Mouse (Mus musculus) T-helper 17 cell (primary cell): ENCODE data around the gene Rbfox3.

Experiments used
- in situ Hi-C, 2 experiments: fragments of 300-600 bp; cut with MboI, MseI; formaldehyde crosslinking; loops; 1 replicate in 1 of 2; 2 replicates in 1 of 2; pipeline ENCODE4 v1.15.1; 2025; ENCODE audit warnings: high pct_unique_total_duplicates in 2 of 2

Rbfox3 gene

GRCm38 (mm10) chr11:118677277-118677676 is 234.1 kb downstream of the Rbfox3 start:
- in situ Hi-C loops = no loop called here

DNA sequence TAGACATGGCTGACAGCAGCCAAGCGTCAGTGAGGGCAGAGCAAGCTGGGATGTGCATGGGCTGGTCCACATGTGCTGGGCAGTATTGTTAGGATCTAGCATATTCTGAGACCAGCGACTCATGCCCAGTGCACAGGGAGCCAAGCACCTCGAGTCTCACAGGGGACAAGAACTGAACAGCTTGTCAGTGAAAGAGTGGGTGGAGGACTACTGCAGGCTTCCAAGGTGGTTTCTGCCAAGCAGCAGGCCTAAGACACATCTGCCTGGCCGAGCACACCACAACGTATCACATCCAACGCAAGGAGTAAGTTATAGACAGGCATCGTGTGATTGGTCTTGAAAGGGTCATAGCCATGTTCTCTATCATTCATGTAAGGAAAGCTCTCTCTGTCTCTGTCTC is 235.0 kb downstream of the Rbfox3 start:
- in situ Hi-C loops = no loop called here

GRCm38 (mm10) chr11:118671958-118672357 is 239.4 kb downstream of the Rbfox3 start:
- in situ Hi-C loops = no loop called here

DNA sequence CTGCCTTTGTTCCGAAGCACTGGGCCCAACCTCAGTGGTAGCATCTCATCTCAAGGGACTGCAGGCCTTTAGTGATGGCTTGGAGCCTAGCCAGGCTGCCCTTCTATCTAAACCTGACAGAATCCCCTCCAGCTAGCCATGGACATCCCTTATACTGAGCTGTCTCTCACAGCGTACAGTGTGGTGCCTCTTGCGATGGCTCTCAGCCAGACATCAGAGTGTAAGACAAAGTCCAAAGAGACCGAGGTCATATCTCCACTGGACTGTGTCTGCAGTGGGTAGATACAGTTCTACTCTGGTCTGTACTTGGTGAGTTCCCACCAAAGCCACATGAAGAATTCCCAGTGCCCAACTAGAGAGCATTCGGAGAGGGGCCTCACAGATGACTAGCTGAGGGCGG is 240.2 kb downstream of the Rbfox3 start:
- in situ Hi-C loops = no loop called here

DNA sequence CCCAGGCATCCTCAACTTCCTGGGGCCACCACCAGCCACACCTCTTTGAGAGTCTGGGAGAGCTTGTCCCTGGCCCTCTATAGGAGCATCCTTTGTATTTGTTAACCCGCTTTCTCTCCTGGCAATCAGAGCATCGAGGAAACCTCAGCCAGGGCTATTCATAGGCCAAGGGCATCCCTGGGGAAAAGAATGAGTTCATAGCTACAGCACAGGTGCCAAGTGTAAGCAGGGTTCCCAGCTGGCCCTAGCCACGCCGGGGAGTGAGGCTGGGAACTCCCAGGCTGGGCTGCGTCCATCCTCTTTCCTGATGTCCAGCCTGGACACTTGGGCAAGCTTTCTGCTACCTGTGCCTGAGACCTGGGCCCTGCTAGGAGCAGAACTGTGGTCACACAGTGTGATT is 241.6 kb downstream of the Rbfox3 start:
- in situ Hi-C loops = no loop called here

DNA sequence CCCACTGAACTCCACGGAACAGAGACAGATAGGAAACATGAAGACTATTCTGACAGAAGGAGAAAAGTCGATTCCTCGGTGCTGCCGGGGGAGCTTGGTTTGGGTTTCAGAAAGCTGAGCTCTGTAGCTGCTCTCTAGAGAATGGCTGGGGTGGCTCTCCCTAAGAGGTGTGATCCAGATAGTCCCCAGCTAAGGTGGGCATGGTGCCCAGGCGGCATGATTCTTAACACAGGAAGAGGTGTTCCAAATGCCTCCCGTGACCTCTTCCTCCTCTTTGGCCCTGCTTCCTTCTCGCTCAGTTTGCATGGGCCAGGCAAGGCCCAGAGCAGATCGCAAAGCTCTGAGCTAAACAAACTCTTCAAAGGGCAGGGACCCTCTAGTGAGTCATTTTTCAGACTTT is 243.0 kb downstream of the Rbfox3 start:
- in situ Hi-C loops = no loop called here

DNA sequence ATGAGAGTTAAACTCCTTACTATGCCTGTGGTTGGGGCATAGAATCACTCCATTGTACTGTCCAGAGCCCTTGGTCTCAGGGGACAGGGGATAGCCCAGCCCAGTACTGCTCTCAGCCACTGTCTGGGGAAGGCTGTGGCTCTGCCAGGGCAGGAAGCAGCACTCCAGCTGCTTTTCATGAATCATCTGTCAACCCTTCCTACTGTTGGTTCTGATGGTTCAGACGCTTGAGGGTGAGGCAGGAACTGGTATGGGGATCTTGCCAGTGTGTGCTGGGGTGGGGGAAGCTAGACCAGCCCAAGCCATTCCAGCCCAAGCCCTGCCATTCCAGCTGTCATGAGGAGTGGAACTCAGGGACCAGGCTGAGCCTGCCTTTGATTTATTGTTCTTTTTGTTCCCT is 243.5 kb downstream of the Rbfox3 start:
- in situ Hi-C loops = no loop called here

- in situ Hi-C loops = no loop called here
These were observed 245.2 kb downstream of the Rbfox3 start for GRCm38 (mm10) chr11:118666172-118666571.

GRCm38 (mm10) chr11:118663305-118663704 is 248.1 kb downstream of the Rbfox3 start:
- in situ Hi-C loops = no loop called here

DNA sequence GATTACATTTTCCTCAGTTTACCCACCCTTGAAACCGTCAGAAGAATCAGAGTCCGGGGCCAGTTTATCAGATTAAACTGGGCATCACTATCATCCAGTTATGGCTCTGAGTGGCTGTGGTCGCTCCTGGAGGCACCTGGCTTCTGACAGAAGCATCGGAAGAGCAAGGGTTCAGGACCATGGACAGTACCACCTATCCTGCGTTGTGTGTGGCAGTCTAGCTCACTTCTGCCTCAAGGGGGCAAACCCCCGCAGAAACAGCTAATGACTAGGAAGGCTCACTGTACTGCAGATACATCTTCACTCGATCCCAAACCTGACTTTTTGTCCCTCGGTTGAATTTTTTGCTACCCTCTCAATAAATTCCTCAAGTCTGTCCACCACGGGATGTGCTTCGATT is 252.1 kb downstream of the Rbfox3 start:
- in situ Hi-C loops = no loop called here

DNA sequence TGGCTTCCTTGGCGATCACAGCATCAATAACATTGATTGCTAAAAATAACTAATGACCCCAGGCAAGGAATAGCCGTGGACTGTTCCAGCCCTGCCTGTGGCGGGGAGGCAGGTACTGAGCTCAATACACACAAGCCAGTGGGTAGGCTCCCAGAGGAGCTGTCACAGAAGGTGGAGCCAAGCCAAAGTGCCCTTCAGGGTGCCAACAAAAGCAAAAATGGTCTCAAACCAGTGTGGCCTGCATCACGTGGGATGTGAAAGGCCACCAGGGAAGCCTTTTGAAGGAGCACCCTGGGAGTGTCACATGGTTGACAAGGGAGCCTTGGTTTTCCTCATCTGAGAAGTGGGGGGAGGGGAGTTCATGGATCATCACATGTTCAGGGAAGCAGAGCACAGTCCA is 255.6 kb downstream of the Rbfox3 start:
- in situ Hi-C loops = no loop called here

- in situ Hi-C loops = no loop called here
These were observed 257.7 kb downstream of the Rbfox3 start for GRCm38 (mm10) chr11:118653521-118654318.

DNA sequence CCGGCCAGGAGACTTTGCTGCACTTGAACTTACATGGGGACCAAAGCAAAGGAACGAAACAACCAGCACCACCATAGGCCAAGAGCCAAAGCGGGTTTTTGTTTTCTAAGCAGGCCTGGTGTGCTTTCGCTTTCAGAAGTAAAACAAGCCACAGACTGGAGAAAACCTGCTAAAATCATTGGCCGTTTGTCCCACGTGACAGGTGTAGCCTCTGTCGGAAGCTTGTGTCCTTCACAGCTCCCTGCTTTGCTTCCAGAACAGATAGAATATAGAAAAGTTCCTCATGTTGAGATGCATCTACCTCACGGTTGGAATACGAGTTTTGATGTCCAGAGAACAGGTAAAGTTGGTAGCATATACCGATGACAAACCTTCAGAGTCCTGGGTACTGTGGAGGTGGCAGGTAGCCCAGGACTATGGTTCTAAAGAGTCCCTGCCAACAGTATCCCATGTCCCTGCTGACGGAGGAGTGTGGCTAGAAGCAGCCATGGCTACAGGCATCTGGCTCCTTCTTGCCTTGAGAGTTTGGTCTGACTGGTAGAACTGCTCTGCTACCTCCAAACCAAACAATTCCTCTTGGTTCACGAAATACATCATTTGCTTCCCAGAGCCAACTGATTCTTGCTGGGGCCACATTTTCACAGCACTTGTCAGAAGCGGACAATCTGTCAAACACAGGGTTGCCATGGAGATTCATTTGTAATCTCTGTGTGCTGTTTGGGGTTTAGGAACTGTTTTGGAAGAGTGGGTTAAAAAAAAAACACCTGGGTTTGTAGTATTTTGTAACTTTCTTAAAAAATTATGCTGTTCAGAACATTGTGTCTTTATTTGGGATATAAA is 258.8 kb downstream of the Rbfox3 start:
- in situ Hi-C loops = no loop called here

- in situ Hi-C loops = no loop called here
These were observed 263.0 kb downstream of the Rbfox3 start for GRCm38 (mm10) chr11:118648369-118648768.

GRCm38 (mm10) chr11:118646864-118647263 is 264.5 kb downstream of the Rbfox3 start:
- in situ Hi-C loops = no loop called here

DNA sequence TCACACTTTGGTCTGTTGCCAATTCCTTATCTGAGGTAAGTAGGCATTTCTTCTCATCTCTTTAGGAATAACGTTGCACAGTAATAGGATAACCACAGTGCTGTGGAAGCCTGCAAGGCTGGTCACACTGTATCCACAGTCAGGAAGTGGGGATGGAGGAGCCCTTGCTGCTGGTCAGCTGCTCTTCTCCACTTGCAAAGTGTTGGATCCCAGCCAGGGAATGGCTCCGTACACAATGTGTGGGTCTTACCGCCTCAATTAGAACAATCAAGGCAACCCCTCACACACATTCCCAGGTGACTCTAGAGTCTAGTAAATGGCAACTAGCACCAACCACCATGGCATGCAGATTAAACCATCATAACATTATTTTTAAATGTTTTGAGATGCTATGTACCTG is 266.2 kb downstream of the Rbfox3 start:
- in situ Hi-C loops = no loop called here

DNA sequence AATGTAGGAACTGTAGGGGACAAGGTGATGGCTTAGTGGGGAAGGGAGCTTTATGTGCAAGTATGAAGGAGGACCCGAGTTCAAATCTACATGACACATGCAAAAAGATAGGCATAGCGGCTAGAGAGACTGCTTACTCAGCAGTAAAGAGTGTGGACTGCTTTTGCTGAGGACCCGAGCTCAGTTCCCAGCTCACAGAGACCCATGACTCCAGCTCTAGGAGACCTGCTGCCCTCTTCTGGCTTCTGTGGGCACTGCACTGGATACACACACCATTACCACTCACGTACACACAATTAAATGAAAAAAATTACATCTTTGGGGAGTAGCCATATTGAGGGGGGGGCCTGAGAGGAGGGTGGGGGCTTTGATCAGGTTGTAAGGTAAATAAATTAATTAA is 270.7 kb downstream of the Rbfox3 start:
- in situ Hi-C loops = no loop called here

GRCm38 (mm10) chr11:118637718-118638117 is 273.7 kb downstream of the Rbfox3 start:
- in situ Hi-C loops = loop anchor here (5.0 kb wide), 1 partner anchor 105 kb away; no protein-coding TSS in a partner anchor

DNA sequence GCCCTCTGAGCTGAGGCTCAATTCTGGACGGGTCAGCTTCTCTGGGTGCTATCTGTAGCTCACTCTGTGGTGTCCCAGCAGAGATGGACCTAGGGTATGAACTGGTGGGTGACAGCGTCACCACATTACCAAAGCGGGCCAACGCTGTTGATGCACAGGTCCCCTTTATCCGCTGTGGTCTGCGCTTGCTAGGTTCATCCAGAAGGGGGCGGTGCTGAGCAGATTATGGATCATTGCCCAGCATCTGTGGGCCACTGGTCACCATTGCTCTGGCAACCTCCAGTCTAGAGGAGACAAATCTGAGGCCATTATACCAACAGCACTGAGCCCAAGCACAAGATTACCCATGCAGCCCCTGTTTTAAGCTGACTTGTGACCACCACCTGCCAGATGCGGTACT is 276.8 kb downstream of the Rbfox3 start:
- in situ Hi-C loops = loop anchor here (5.0 kb wide), 1 partner anchor 108 kb away; no protein-coding TSS in a partner anchor

GRCm38 (mm10) chr11:118629718-118630117 is 281.7 kb downstream of the Rbfox3 start:
- in situ Hi-C loops = no loop called here

DNA sequence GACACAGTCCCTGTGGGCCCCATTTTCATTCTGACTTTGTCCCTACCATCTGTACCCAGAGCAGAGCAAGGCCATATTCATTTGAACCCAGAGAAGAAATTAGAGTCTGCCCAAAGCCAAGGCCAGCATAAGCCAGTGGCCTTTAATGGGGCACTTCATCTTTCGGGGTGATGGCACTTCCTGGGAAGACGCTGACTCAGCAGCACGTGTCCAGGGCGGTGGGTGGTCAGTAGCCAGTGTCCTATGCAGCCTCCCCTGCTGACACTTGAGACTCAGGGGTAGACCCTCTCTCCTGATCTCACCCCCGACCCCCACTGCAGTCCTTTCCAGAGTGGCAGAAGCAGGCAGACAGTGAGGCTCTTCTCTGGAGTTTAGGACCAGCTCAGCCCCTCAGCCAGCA is 283.9 kb downstream of the Rbfox3 start:
- in situ Hi-C loops = no loop called here

- in situ Hi-C loops = no loop called here
These were observed 290.5 kb downstream of the Rbfox3 start for GRCm38 (mm10) chr11:118620869-118621268.

- in situ Hi-C loops = no loop called here
These were observed 297.3 kb downstream of the Rbfox3 start for GRCm38 (mm10) chr11:118614126-118614525.
